Mouse (Mus musculus): ENCODE data around the gene Arhgap19.

The Arhgap19 gene

GRCm38 (mm10) chr19:41738896-41739295, 63.0 kb downstream of the Arhgap19 start:
- no peak for DNase-seq (ENCODE audit: low spot score)

GRCm38 (mm10) chr19:41738429-41738805, 63.4 kb downstream of the Arhgap19 start:
- no peak for DNase-seq (ENCODE audit: low spot score)

DNA sequence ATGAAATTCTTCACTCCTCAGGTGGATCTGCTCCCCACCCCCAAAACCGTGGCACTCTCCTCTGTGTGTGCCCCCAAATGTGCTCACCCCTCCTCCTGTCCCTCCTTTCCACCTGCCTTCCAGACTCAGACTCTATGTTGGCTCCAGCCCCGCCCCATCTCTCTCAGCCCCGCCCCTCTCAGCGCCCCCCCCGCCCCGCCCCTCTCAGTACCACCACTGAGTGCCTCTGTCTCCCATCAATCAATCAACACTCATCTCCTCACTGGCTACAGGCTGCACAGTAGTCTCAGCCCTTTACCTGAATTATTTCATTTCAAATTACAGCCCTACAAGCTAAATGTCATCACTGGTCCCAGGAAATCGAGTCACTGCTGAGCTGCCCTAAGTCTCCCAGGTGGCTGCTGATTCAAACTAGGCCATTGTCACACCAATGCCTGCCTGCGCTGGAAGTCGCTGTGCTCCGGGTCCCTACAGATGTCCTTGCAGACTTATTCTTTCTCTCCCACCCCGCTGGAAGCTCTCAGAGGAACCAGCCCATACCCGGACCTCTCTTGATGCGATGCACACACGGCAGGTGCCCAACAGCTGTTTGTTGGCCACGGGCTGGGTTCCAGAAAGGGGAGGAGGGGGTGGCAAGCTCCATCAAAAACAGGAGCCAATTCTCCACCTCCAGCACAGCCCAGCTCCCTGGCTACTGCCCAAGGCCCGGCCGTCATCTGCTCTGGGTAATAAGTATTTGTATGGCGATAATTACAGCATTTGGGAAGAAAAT, 64.0 kb downstream of the Arhgap19 start:
- no peak for DNase-seq (ENCODE audit: low spot score)

- no peak for DNase-seq (ENCODE audit: low spot score)
Observed at GRCm38 (mm10) chr19:41734685-41735084, 67.2 kb downstream of the Arhgap19 start.

GRCm38 (mm10) chr19:41725491-41725890, 76.4 kb downstream of the Arhgap19 start:
- DNase-seq (ENCODE audit: low spot score), result no peak

DNA sequence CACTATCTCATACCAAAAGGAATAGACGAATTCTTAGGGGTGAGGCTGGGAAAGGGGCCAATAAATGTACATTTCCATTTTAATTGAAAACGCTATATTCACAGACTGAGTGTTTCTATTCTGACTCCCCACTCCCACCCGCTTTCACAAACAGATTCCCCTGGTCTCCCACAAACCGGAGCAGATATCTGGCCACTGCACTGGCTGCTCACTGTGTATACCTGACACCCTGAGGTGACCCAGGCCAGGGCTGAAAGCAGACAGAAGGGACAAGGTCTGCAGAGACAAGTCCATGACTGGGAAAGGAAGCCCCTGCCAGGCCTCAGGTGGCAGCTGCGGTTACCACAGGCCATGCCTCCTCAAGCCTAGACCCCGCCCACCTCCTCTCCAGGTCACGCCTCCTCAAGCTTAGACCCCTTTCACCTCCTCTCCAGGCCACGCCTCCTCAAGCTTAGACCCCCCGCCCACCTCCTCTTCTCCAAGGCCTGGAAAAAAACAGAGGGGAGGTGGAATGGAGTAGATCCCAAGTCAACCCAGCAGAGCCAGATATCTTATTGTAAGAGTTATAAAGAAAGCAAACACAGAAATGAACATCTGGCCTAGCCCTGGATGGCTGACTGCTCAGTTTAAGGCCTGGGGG, 76.9 kb downstream of the Arhgap19 start:
- no peak for DNase-seq (ENCODE audit: low spot score)

- no peak for DNase-seq (ENCODE audit: low spot score)
Observed at GRCm38 (mm10) chr19:41723337-41723736, 78.5 kb downstream of the Arhgap19 start.

GRCm38 (mm10) chr19:41719436-41719835, 82.4 kb downstream of the Arhgap19 start:
- no peak for DNase-seq (ENCODE audit: low spot score)
